Mouse (Mus musculus): ENCODE results near the gene Ep300. TPM values are rescaled to one million over a fixed set of nuclear protein-coding genes. Genes with fewer than 3 reads are reported as not detected.

Ep300 gene
- polyA plus RNA-seq, 1 experiment from 2014 or later = 21.1 TPM

DNA sequence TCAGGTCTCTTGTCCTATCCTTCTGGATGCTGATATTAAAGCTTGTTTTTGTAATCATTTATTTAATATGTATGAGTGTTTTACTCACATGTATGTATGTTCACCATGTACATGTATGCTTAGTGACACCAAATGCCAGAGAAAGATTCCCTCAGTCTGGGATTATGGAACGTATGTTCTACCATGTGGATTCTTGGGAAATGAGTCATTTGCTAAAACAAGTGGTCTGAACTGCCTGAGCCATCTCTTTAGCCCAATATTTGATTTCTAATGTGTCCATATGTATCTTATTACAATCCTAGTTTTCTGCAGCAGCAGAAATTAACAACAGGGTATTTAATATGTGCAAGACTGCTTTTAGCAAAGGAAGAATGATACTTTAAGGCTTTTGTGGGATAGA lies 20.1 kb downstream of the Ep300 start:
- ATAC-seq (ENCODE audit: insufficient number of reproducible peaks, insufficient read depth, low FRiP score, low TSS enrichment, low read depth) = no peak
- H3K36me3 ChIP-seq = peaks cover 53% of the 10 kb centered on the region
- WGBS = 60% methylated on average over 1 of the region's 1 CpGs

GRCm38 (mm10) chr15:81606634-81607033 lies 21.5 kb downstream of the Ep300 start:
- peaks cover 11% of the 10 kb centered on the region; the same call in 1 of the 2 replicates for H3K4me1 ChIP-seq
- no peak overlapping the region for H3K27ac ChIP-seq
- 79% methylated on average over 1 of the region's 1 CpGs for WGBS
- H3K9me3 ChIP-seq = no peaks in the 10 kb centered on the region
- no peak overlapping the region for H3K4me2 ChIP-seq
- no peak overlapping the region for H3K4me3 ChIP-seq
- ATAC-seq (ENCODE audit: insufficient number of reproducible peaks, insufficient read depth, low FRiP score, low TSS enrichment, low read depth) = no peak
- H3K9ac ChIP-seq = no peak overlapping the region
- peaks cover 59% of the 10 kb centered on the region for H3K36me3 ChIP-seq
- H3K27me3 ChIP-seq = no peaks in the 10 kb centered on the region

More for the DNA sequence above, 20.1 kb downstream of the Ep300 start:
- H3K27ac ChIP-seq = no peak overlapping the region
- no peak overlapping the region for H3K4me3 ChIP-seq
- H3K4me1 ChIP-seq = peaks cover 15% of the 10 kb centered on the region; the same call in 1 of the 2 replicates
- H3K4me2 ChIP-seq = no peak overlapping the region
- H3K9me3 ChIP-seq = no peaks in the 10 kb centered on the region
- no peaks in the 10 kb centered on the region for H3K27me3 ChIP-seq
- H3K9ac ChIP-seq = no peak overlapping the region

GRCm38 (mm10) chr15:81649516-81650455 lies 64.6 kb downstream of the Ep300 start:
- peaks cover 72% of the 10 kb centered on the region for H3K36me3 ChIP-seq
- H3K9ac ChIP-seq = no peak overlapping the region
- no peak overlapping the region for H3K4me2 ChIP-seq
- H3K27ac ChIP-seq = no peak overlapping the region
- no peak for ATAC-seq (ENCODE audit: insufficient number of reproducible peaks, insufficient read depth, low FRiP score, low TSS enrichment, low read depth)
- no peaks in the 10 kb centered on the region for H3K9me3 ChIP-seq
- no peaks in the 10 kb centered on the region for H3K27me3 ChIP-seq
- H3K4me1 ChIP-seq = no peaks in the 10 kb centered on the region
- no peak overlapping the region for H3K4me3 ChIP-seq
- WGBS = 95% methylated on average over 8 of the region's 8 CpGs

DNA sequence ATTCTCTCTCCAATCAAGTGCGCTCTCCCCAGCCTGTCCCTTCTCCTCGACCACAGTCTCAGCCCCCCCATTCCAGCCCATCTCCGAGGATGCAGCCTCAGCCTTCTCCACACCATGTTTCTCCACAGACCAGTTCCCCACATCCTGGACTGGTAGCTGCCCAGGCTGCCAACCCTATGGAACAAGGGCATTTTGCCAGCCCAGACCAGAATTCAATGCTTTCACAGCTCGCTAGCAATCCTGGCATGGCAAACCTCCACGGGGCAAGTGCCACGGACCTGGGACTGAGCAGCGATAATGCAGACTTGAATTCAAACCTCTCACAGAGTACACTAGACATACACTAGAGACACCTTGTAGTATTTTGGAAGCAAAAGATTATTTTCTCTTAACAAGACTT lies 65.5 kb downstream of the Ep300 start:
- H3K4me2 ChIP-seq = no peak overlapping the region
- H3K4me1 ChIP-seq = no peaks in the 10 kb centered on the region
- peaks cover 64% of the 10 kb centered on the region for H3K36me3 ChIP-seq
- no peak for ATAC-seq (ENCODE audit: insufficient number of reproducible peaks, insufficient read depth, low FRiP score, low TSS enrichment, low read depth)
- H3K9me3 ChIP-seq = no peaks in the 10 kb centered on the region
- no peak overlapping the region for H3K27ac ChIP-seq
- H3K27me3 ChIP-seq = no peaks in the 10 kb centered on the region
- no peak overlapping the region for H3K4me3 ChIP-seq
- 93% methylated on average over 7 of the region's 7 CpGs for WGBS
- no peak overlapping the region for H3K9ac ChIP-seq

- Histone ChIP-seq H3K27me3 (no peaks in the 10 kb centered on the region), H3K9me3 (no peaks in the 10 kb centered on the region), H3K9ac (no peak overlapping the region), H3K36me3 (no peaks in the 10 kb centered on the region), H3K4me1 (peaks cover 10% of the 10 kb centered on the region), H3K4me3 (no peak overlapping the region), H3K27ac (no peak overlapping the region), H3K4me2 (no peak overlapping the region)
- 89% methylated on average over 2 of the region's 2 CpGs for WGBS
- ATAC-seq (ENCODE audit: insufficient number of reproducible peaks, insufficient read depth, low FRiP score, low TSS enrichment, low read depth) = no peak
Measured at GRCm38 (mm10) chr15:81661701-81662100, 76.5 kb downstream of the Ep300 start.

DNA sequence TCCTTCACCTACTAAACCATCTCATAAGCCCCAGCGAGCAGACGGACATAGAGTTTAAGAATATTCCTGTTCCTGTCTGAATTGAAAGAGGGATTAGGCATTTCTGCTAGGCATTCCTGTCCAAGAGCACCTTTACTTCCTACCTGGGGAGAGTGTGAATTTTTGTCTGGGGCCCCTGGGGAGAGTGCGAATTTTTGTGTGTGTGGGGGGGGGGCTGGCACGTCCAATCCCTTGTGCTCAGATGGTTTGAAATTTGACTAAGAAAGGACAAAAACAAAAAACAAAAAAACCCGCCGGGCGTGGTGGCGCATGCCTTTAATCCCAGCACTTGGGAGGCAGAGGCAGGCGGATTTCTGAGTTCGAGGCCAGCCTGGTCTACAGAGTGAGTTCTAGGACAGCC lies 78.1 kb downstream of the Ep300 start:
- WGBS = 71% methylated on average over 10 of the region's 10 CpGs
- Histone ChIP-seq H3K27ac (no peak overlapping the region), H3K4me2 (peak overlapping the region; percentile 87), H3K4me1 (peaks cover 10% of the 10 kb centered on the region), H3K4me3 (peak overlapping the region; percentile 91), H3K9ac (no peak overlapping the region), H3K27me3 (no peaks in the 10 kb centered on the region), H3K36me3 (peaks cover 14% of the 10 kb centered on the region), H3K9me3 (no peaks in the 10 kb centered on the region)
- ATAC-seq (ENCODE audit: insufficient number of reproducible peaks, insufficient read depth, low FRiP score, low TSS enrichment, low read depth) = no peak

- Histone ChIP-seq H3K36me3 (peaks cover 20% of the 10 kb centered on the region), H3K4me2 (peak within 1 kb of the TSS; percentile 87), H3K27me3 (no peaks in the 10 kb centered on the region), H3K4me3 (peak within 1 kb of the TSS; percentile 91), H3K27ac (peak within 1 kb of the TSS; percentile 39; the same call in 1 of the 2 replicates), H3K9me3 (no peaks in the 10 kb centered on the region), H3K4me1 (peaks cover 10% of the 10 kb centered on the region), H3K9ac (peak within 1 kb of the TSS; percentile 81)
- peak; percentile 98 for ATAC-seq (ENCODE audit: insufficient number of reproducible peaks, insufficient read depth, low FRiP score, low TSS enrichment, low read depth)
- under 1% methylated on average over 55 of the region's 55 CpGs for WGBS
Measured at GRCm38 (mm10) chr15:81663697-81664561, 78.8 kb downstream of the Ep300 start, which contains the start of gene L3mbtl2. Gene L3mbtl2 (plus strand): TSS chr15:81663889.

- ATAC-seq (ENCODE audit: insufficient number of reproducible peaks, insufficient read depth, low FRiP score, low TSS enrichment, low read depth) = no peak
- H3K9me3 ChIP-seq = no peaks in the 10 kb centered on the region
- peaks cover 42% of the 10 kb centered on the region for H3K36me3 ChIP-seq
- no peak overlapping the region for H3K27ac ChIP-seq
- H3K27me3 ChIP-seq = no peaks in the 10 kb centered on the region
- H3K4me1 ChIP-seq = peaks cover 10% of the 10 kb centered on the region
- 88% methylated on average over 10 of the region's 10 CpGs for WGBS
- H3K4me3 ChIP-seq = no peak overlapping the region
- no peak overlapping the region for H3K9ac ChIP-seq
- H3K4me2 ChIP-seq = no peak overlapping the region
Measured at GRCm38 (mm10) chr15:81666957-81667356, 81.8 kb downstream of the Ep300 start.

- ATAC-seq (ENCODE audit: insufficient number of reproducible peaks, insufficient read depth, low FRiP score, low TSS enrichment, low read depth) = 0 out of 2 replicates have a peak, but pooled peaks have one; percentile 26
- WGBS = 82% methylated on average over 4 of the region's 4 CpGs
- H3K4me3 ChIP-seq = no peak overlapping the region
- peaks cover 1% of the 10 kb centered on the region; the same call in 1 of the 2 replicates for H3K4me1 ChIP-seq
- H3K27me3 ChIP-seq = no peaks in the 10 kb centered on the region
- no peak overlapping the region for H3K9ac ChIP-seq
- H3K4me2 ChIP-seq = no peak overlapping the region
- peaks cover 63% of the 10 kb centered on the region for H3K36me3 ChIP-seq
- H3K9me3 ChIP-seq = no peaks in the 10 kb centered on the region
- no peak overlapping the region for H3K27ac ChIP-seq
Measured at GRCm38 (mm10) chr15:81670231-81670640, 85.1 kb downstream of the Ep300 start.

GRCm38 (mm10) chr15:81676637-81677036 lies 91.5 kb downstream of the Ep300 start:
- 90% methylated on average over 3 of the region's 3 CpGs for WGBS
- no peaks in the 10 kb centered on the region; the same call in 1 of the 2 replicates for H3K4me1 ChIP-seq
- no peaks in the 10 kb centered on the region for H3K9me3 ChIP-seq
- ATAC-seq (ENCODE audit: insufficient number of reproducible peaks, insufficient read depth, low FRiP score, low TSS enrichment, low read depth) = no peak
- H3K27ac ChIP-seq = no peak overlapping the region
- peaks cover 77% of the 10 kb centered on the region for H3K36me3 ChIP-seq
- no peak overlapping the region for H3K9ac ChIP-seq
- no peaks in the 10 kb centered on the region for H3K27me3 ChIP-seq
- H3K4me2 ChIP-seq = no peak overlapping the region
- no peak overlapping the region for H3K4me3 ChIP-seq

DNA sequence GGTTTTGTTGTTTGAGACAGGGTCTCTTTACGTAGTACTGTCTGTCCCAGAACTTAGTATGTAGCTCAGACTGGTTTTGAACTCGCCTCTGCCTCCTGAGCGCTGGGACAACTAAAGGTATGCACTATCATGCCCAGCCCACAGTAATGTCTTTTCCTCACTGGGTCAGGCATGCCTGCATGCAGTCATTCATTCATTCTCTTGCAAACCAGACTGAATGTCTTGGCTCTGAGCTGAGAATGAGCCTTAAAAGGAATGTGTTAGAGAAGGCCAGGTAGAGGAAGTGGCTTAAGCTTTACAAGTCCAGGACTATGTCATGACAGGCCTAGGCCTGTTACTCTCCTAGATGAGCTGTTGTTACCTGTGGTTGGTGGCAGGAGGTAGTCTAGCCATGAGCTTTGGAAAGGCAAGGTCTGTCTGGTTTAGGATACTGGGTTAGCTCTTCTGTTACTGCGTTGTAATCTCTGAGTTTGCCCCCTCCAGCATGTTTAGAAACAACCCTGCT lies 95.2 kb downstream of the Ep300 start:
- H3K4me3 ChIP-seq = no peak overlapping the region
- no peak for ATAC-seq (ENCODE audit: insufficient number of reproducible peaks, insufficient read depth, low FRiP score, low TSS enrichment, low read depth)
- no peaks in the 10 kb centered on the region for H3K27me3 ChIP-seq
- H3K4me2 ChIP-seq = no peak overlapping the region
- WGBS = 93% methylated on average over 4 of the region's 4 CpGs
- peaks cover 91% of the 10 kb centered on the region for H3K36me3 ChIP-seq
- no peaks in the 10 kb centered on the region for H3K9me3 ChIP-seq
- H3K27ac ChIP-seq = no peak overlapping the region
- H3K4me1 ChIP-seq = no peaks in the 10 kb centered on the region; the same call in 1 of the 2 replicates
- H3K9ac ChIP-seq = no peak overlapping the region

Measured in embryonic facial prominence, embryonic 13.5 days (tissue).